Mouse (Mus musculus) liver, embryonic 13.5 days (tissue): Measurements from ENCODE around the gene Lgals3bp. TPM values are rescaled to one million over a fixed set of nuclear protein-coding genes. Genes with fewer than 3 reads are reported as not detected.
"Not testable (repeated sequence)": the region's sequence is repeated elsewhere in the genome, so short reads cannot be mapped to it uniquely, and the experiment has no call there.

Source experiments
- ATAC-seq: fragments of 200-750 bp; cut with Nextera tagmentation; 2 replicates; pipeline ENCODE4 v1.8.0; 2017; ENCODE audit warnings: low read depth, mild to moderate bottlenecking, moderate number of reproducible peaks, moderate library complexity
- DNase-seq: peaks from one replicate; pipeline ENCODE4 v3.0.0; 2022
- H3K27ac ChIP-seq: fragments of 300-500 bp; sonication (generic); 2 replicates; pipeline ENCODE4 v1.5.1; 2015; ENCODE audit warnings: moderate library complexity, mild to moderate bottlenecking, inconsistent platforms
- H3K27me3 ChIP-seq: fragments of 300-500 bp; sonication (generic); 2 replicates; pipeline ENCODE4 v1.6.1; 2015; ENCODE audit warnings: mild to moderate bottlenecking, inconsistent platforms
- H3K36me3 ChIP-seq: fragments of 300-500 bp; sonication (generic); 2 replicates; pipeline ENCODE4 v1.6.1; 2015; ENCODE audit warnings: mild to moderate bottlenecking, inconsistent platforms
- H3K4me1 ChIP-seq: fragments of 300-500 bp; sonication (generic); replicated peaks from 2 replicates; pipeline ENCODE4 v1.6.1; 2015; ENCODE audit warnings: inconsistent platforms
- H3K4me2 ChIP-seq: fragments of 300-500 bp; sonication (generic); 2 replicates; pipeline ENCODE4 v1.6.1; 2015; ENCODE audit warnings: inconsistent platforms, mild to moderate bottlenecking, moderate library complexity
- H3K4me3 ChIP-seq: fragments of 300-500 bp; sonication (generic); replicated peaks from 2 replicates; pipeline ENCODE4 v1.5.1; 2015; ENCODE audit warnings: mild to moderate bottlenecking, inconsistent platforms
- H3K9ac ChIP-seq: fragments of 300-500 bp; sonication (generic); 2 replicates; pipeline ENCODE4 v1.6.1; 2015; ENCODE audit warnings: mild to moderate bottlenecking, inconsistent platforms
- H3K9me3 ChIP-seq: fragments of 300-500 bp; sonication (generic); replicated peaks from 2 replicates; pipeline ENCODE4 v1.6.1; 2016; ENCODE audit warnings: inconsistent platforms
- WGBS: fragments of 180-500 bp; shearing (Covaris S2); methylation state at CpG from one replicate; pipeline ENCODE4 v1.1.7; 2015; ENCODE audit not compliant: insufficient replicate concordance; 5-methylcytosine and 5-hydroxymethylcytosine counted together
- polyA plus RNA-seq: library from polyadenylated mRNA; unstranded; fragments of >200 nt; fragmentation: Nextera tagmentation; extraction: Ambion mirVana; gene quantifications from 2 replicates; pipeline ENCODE4 v1.2.1, GENCODE M21; 2015

The Lgals3bp gene
- polyA plus RNA-seq, 1 experiment from 2014 or later = 25.4 TPM

- WGBS = 82% methylated on average over 26 of the region's 26 CpGs
- ATAC-seq (no peak), DNase-seq (no peak)
- no peaks in the 10 kb centered on the region for H3K27me3 ChIP-seq
- H3K27ac ChIP-seq = no peak overlapping the region
- no peak overlapping the region for H3K9ac ChIP-seq
- H3K4me2 ChIP-seq = no peak overlapping the region
- no peaks in the 10 kb centered on the region for H3K9me3 ChIP-seq
- peaks cover 36% of the 10 kb centered on the region for H3K4me1 ChIP-seq
- no peak overlapping the region for H3K4me3 ChIP-seq
- peaks cover 28% of the 10 kb centered on the region for H3K36me3 ChIP-seq
Measured at GRCm38 (mm10) chr11:118397806-118398530, 3.9 kb downstream of the Lgals3bp start.

GRCm38 (mm10) chr11:118394538-118394937, 7.4 kb downstream of the Lgals3bp start:
- ATAC-seq (no peak), DNase-seq (no peak)
- Histone ChIP-seq H3K27me3 (no peaks in the 10 kb centered on the region), H3K4me1 (peaks cover 8% of the 10 kb centered on the region), H3K9ac (no peak overlapping the region), H3K4me3 (no peak overlapping the region), H3K4me2 (no peak overlapping the region), H3K36me3 (peaks cover 28% of the 10 kb centered on the region), H3K9me3 (no peaks in the 10 kb centered on the region), H3K27ac (no peak overlapping the region)
- WGBS = 52% methylated on average over 6 of the region's 6 CpGs

- Histone ChIP-seq H3K36me3 (peaks cover 28% of the 10 kb centered on the region), H3K27ac (no peak overlapping the region), H3K4me1 (peaks cover 3% of the 10 kb centered on the region; the same call in 1 of the 2 replicates), H3K9ac (no peak overlapping the region), H3K27me3 (no peaks in the 10 kb centered on the region), H3K4me2 (no peak overlapping the region), H3K4me3 (no peak overlapping the region), H3K9me3 (no peaks in the 10 kb centered on the region)
- no peak for DNase-seq
- ATAC-seq = no peak
- 44% methylated on average over 5 of the region's 5 CpGs for WGBS
Measured at GRCm38 (mm10) chr11:118393991-118394390, 7.9 kb downstream of the Lgals3bp start.

GRCm38 (mm10) chr11:118387816-118388215, 14.1 kb downstream of the Lgals3bp start:
- not testable (repeated sequence) for ATAC-seq, H3K36me3 ChIP-seq, H3K9ac ChIP-seq, H3K27ac ChIP-seq, H3K27me3 ChIP-seq, H3K4me2 ChIP-seq, DNase-seq, H3K9me3 ChIP-seq, H3K4me1 ChIP-seq, H3K4me3 ChIP-seq
- 81% methylated on average over 13 of the region's 13 CpGs for WGBS

- H3K9me3 ChIP-seq = no peaks in the 10 kb centered on the region
- 33% methylated on average over 11 of the region's 11 CpGs for WGBS
- ATAC-seq (no peak), DNase-seq (peak; percentile 32)
- no peak overlapping the region for H3K4me2 ChIP-seq
- no peak overlapping the region for H3K27ac ChIP-seq
- H3K4me3 ChIP-seq = no peak overlapping the region
- no peaks in the 10 kb centered on the region for H3K4me1 ChIP-seq
- no peak overlapping the region for H3K9ac ChIP-seq
- H3K36me3 ChIP-seq = no peaks in the 10 kb centered on the region
- no peaks in the 10 kb centered on the region for H3K27me3 ChIP-seq
Measured at GRCm38 (mm10) chr11:118379251-118380009, 22.5 kb downstream of the Lgals3bp start.

- WGBS = 63% methylated on average over 6 of the region's 6 CpGs
- Histone ChIP-seq H3K27me3 (no peaks in the 10 kb centered on the region), H3K36me3 (no peaks in the 10 kb centered on the region), H3K9me3 (no peaks in the 10 kb centered on the region), H3K27ac (no peak overlapping the region), H3K9ac (no peak overlapping the region), H3K4me3 (no peak overlapping the region), H3K4me1 (no peaks in the 10 kb centered on the region), H3K4me2 (no peak overlapping the region)
- no peak for ATAC-seq
- no peak for DNase-seq
Measured at GRCm38 (mm10) chr11:118378656-118379055, 23.2 kb downstream of the Lgals3bp start.

GRCm38 (mm10) chr11:118376323-118376722, 25.6 kb downstream of the Lgals3bp start:
- H3K36me3 ChIP-seq, H3K4me3 ChIP-seq, H3K4me2 ChIP-seq, DNase-seq, H3K27me3 ChIP-seq, ATAC-seq, H3K4me1 ChIP-seq, H3K27ac ChIP-seq, H3K9me3 ChIP-seq, H3K9ac ChIP-seq: not testable (repeated sequence)

- Histone ChIP-seq H3K4me1 (no peaks in the 10 kb centered on the region), H3K4me2 (no peak overlapping the region), H3K27ac (no peak overlapping the region), H3K36me3 (no peaks in the 10 kb centered on the region), H3K9ac (no peak overlapping the region), H3K4me3 (no peak overlapping the region), H3K9me3 (no peaks in the 10 kb centered on the region), H3K27me3 (no peaks in the 10 kb centered on the region)
- ATAC-seq (no peak), DNase-seq (no peak)
- 62% methylated on average over 5 of the region's 5 CpGs for WGBS
Measured at GRCm38 (mm10) chr11:118375881-118376280, 26.0 kb downstream of the Lgals3bp start.

- Histone ChIP-seq H3K27ac (no peak overlapping the region), H3K9me3 (no peaks in the 10 kb centered on the region), H3K36me3 (no peaks in the 10 kb centered on the region), H3K4me1 (no peaks in the 10 kb centered on the region), H3K27me3 (no peaks in the 10 kb centered on the region), H3K9ac (no peak overlapping the region), H3K4me2 (no peak overlapping the region), H3K4me3 (no peak overlapping the region)
- 69% methylated on average over 8 of the region's 8 CpGs for WGBS
- DNase-seq = no peak
- no peak for ATAC-seq
Measured at GRCm38 (mm10) chr11:118375461-118375860, 26.4 kb downstream of the Lgals3bp start.

GRCm38 (mm10) chr11:118375006-118375405, 26.9 kb downstream of the Lgals3bp start:
- ATAC-seq = no peak
- no peak overlapping the region for H3K9ac ChIP-seq
- no peak overlapping the region for H3K4me3 ChIP-seq

GRCm38 (mm10) chr11:118374506-118374905, 27.4 kb downstream of the Lgals3bp start:
- Histone ChIP-seq H3K4me3 (no peak overlapping the region), H3K27ac (no peak overlapping the region), H3K9me3 (no peaks in the 10 kb centered on the region), H3K27me3 (0 out of 2 replicates have a peak, but pooled peaks cover 1% of the 10 kb centered on the region), H3K4me2 (no peak overlapping the region), H3K4me1 (no peaks in the 10 kb centered on the region), H3K36me3 (no peaks in the 10 kb centered on the region), H3K9ac (no peak overlapping the region)
- ATAC-seq = no peak
- WGBS = 41% methylated on average over 5 of the region's 5 CpGs
- no peak for DNase-seq

More at GRCm38 (mm10) chr11:118375006-118375405, 26.9 kb downstream of the Lgals3bp start:
- no peaks in the 10 kb centered on the region for H3K4me1 ChIP-seq
- no peaks in the 10 kb centered on the region for H3K9me3 ChIP-seq
- H3K36me3 ChIP-seq = no peaks in the 10 kb centered on the region
- no peak for DNase-seq
- H3K27ac ChIP-seq = no peak overlapping the region
- no peak overlapping the region for H3K4me2 ChIP-seq
- H3K27me3 ChIP-seq = no peaks in the 10 kb centered on the region

- Histone ChIP-seq H3K4me3 (no peak overlapping the region), H3K4me1 (no peaks in the 10 kb centered on the region), H3K9me3 (no peaks in the 10 kb centered on the region), H3K36me3 (no peaks in the 10 kb centered on the region), H3K27ac (no peak overlapping the region), H3K9ac (no peak overlapping the region), H3K4me2 (no peak overlapping the region), H3K27me3 (0 out of 2 replicates have a peak, but pooled peaks cover 3% of the 10 kb centered on the region)
- ATAC-seq (no peak), DNase-seq (no peak)
- 52% methylated on average over 7 of the region's 7 CpGs for WGBS
Measured at GRCm38 (mm10) chr11:118372641-118373040, 29.3 kb downstream of the Lgals3bp start.
